In the genomic region with DNA sequence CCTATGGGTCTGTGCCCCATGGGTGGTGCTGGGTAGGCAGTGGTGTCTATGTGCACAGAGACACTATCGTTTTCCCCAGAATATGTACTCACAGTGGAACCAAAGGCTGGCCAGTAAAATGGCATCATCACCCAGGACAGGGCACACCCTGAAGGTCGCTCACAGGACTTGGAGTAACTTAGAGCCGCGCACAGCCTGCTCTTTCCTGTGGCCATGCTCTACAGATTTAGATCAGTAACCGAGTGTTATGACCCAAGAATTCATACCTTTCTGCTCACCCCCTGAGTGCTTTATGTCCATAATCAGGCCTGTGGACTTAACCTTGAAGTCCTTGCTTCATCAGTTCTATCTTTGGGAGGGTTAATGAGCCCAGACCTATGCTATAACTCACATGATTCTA, we compare ENCODE assay signal across 18 mouse cellular contexts.
"Had no signal": no experiment of that assay in that cellular context is flagged by ENCODE, and none has a peak within 500 bp of the region (broad histone marks: within the 10 kb centered on the region; RNA-seq: fewer than 3 reads in every experiment).

No protein-coding gene starts in this region.

- H3K4me2 ChIP-seq: lung, embryonic 14.5 days; midbrain, embryonic 12.5 days; neural tube, embryonic 13.5 days; neural tube, embryonic 15.5 days had no signal

- H3K27me3 ChIP-seq: midbrain, embryonic 12.5 days; neural tube, embryonic 13.5 days had no signal

- H3K9ac ChIP-seq: lung, embryonic 14.5 days; midbrain, embryonic 12.5 days; neural tube, embryonic 13.5 days; neural tube, embryonic 15.5 days had no signal

- ATAC-seq: midbrain, embryonic 16.5 days had no signal

- H3K36me3 ChIP-seq: midbrain, embryonic 10.5 days; midbrain, embryonic 12.5 days; neural tube, embryonic 13.5 days; neural tube, embryonic 15.5 days had no signal

- H3K9me3 ChIP-seq: midbrain, embryonic 10.5 days; midbrain, embryonic 12.5 days; neural tube, embryonic 13.5 days; neural tube, embryonic 15.5 days had no signal

- H3K27ac ChIP-seq: midbrain, embryonic 10.5 days; midbrain, embryonic 12.5 days; neural tube, embryonic 13.5 days; neural tube, embryonic 15.5 days had no signal

- H3K4me1 ChIP-seq: neural tube, embryonic 13.5 days; neural tube, embryonic 15.5 days had no signal

- H3K4me3 ChIP-seq: midbrain, embryonic 10.5 days; midbrain, embryonic 12.5 days; myocyte; neural tube, embryonic 13.5 days; neural tube, embryonic 15.5 days had no signal

- DNase-seq: lung, embryonic 14.5 days; lung, postnatal 10 days; lung, postnatal 4 days; midbrain, embryonic 14.5 days; retina, postnatal 1 day; right cerebral cortex, adult 18-20 months; right cerebral cortex, postnatal 25 days; right cerebral cortex, postnatal 4 days; spleen, adult 18-20 months; thymus, adult 18-20 months; thymus, postnatal 14 days; thymus, postnatal 36 days had no signal
